Mouse (Mus musculus) myocyte (in vitro differentiated cells): ENCODE measurements around the gene Gm20388. TPM values are rescaled to one million over a fixed set of nuclear protein-coding genes. Genes with fewer than 3 reads are reported as not detected.

ENCODE experiments used
- H3K27me3 ChIP-seq: one replicate; pipeline ENCODE4 v1.6.1; 2011; ENCODE audit not compliant: control insufficient read depth, insufficient read depth, insufficient read length
- H3K36me3 ChIP-seq: one replicate; pipeline ENCODE4 v1.6.1; 2011; ENCODE audit not compliant: control insufficient read depth, insufficient read depth
- H3K4me2 ChIP-seq: one replicate; pipeline ENCODE4 v1.6.1; 2011; ENCODE audit warnings: low read depth, control low read depth
- H3K4me3 ChIP-seq: one replicate; pipeline ENCODE4 v1.5.1; 2011; ENCODE audit warnings: mild to moderate bottlenecking, control low read depth, moderate library complexity
- H3K79me2 ChIP-seq: one replicate; pipeline ENCODE4 v1.6.1; 2011; ENCODE audit not compliant: control insufficient read depth, insufficient read depth
- H3ac ChIP-seq: one replicate; pipeline ENCODE4 v1.6.1; 2011; ENCODE audit not compliant: control insufficient read depth, insufficient read length
- CEBPB ChIP-seq: IDR thresholded peaks from 2 replicates; pipeline ENCODE4 v1.6.1; 2011; ENCODE audit warnings: mild to moderate bottlenecking, moderate library complexity; ENCODE audit not compliant: poor library complexity, insufficient read depth, severe bottlenecking
- E2F4 ChIP-seq: IDR thresholded peaks from one replicate; pipeline ENCODE4 v1.6.1; 2011; ENCODE audit warnings: mild to moderate bottlenecking, control low read depth, moderate library complexity; ENCODE audit not compliant: insufficient read depth
- MAX ChIP-seq: IDR thresholded peaks from one replicate; pipeline ENCODE4 v1.6.1; 2011; ENCODE audit warnings: low read depth, mild to moderate bottlenecking, control low read depth
- MYOD1 ChIP-seq, 3 experiments: IDR thresholded peaks; one replicate each; pipeline ENCODE4 v1.6.1; 2011; ENCODE audit warnings: control low read depth in 2 of 3, low read depth in 2 of 3, mild to moderate bottlenecking in 2 of 3, moderate library complexity in 1 of 3; ENCODE audit not compliant: insufficient read length in 2 of 3, control insufficient read depth in 1 of 3
- MYOG ChIP-seq, 3 experiments: IDR thresholded peaks; one replicate each; pipeline ENCODE4 v1.6.1; 2011; ENCODE audit warnings: control low read depth in 2 of 3, low read depth in 2 of 3, mild to moderate bottlenecking in 2 of 3; ENCODE audit not compliant: insufficient read length in 2 of 3, control insufficient read depth in 1 of 3, insufficient read depth in 1 of 3
- POLR2A ChIP-seq: IDR thresholded peaks from one replicate; pipeline ENCODE4 v1.6.1; 2011; ENCODE audit warnings: low read depth, mild to moderate bottlenecking, control low read depth, moderate library complexity; ENCODE audit not compliant: insufficient read length
- POLR2AphosphoS2 ChIP-seq: IDR thresholded peaks from one replicate; pipeline ENCODE4 v1.6.1; 2011; ENCODE audit warnings: low read depth, control low read depth; ENCODE audit not compliant: insufficient read length
- REST ChIP-seq: IDR thresholded peaks from one replicate; pipeline ENCODE4 v1.6.1; 2011; ENCODE audit warnings: mild to moderate bottlenecking, control low read depth, moderate library complexity; ENCODE audit not compliant: insufficient read depth, insufficient read length
- SRF ChIP-seq: IDR thresholded peaks from one replicate; pipeline ENCODE4 v1.6.1; 2011; ENCODE audit warnings: low read depth; ENCODE audit not compliant: control insufficient read depth, insufficient read length
- TCF12 ChIP-seq: IDR thresholded peaks from one replicate; pipeline ENCODE4 v1.6.1; 2011; ENCODE audit warnings: mild to moderate bottlenecking, control low read depth; ENCODE audit not compliant: poor library complexity, insufficient read depth, severe bottlenecking
- TCF3 ChIP-seq: IDR thresholded peaks from one replicate; pipeline ENCODE4 v1.6.1; 2011; ENCODE audit warnings: low read depth, control low read depth; ENCODE audit not compliant: insufficient read length
- USF1 ChIP-seq: IDR thresholded peaks from one replicate; pipeline ENCODE4 v1.6.1; 2011; ENCODE audit warnings: low read depth, mild to moderate bottlenecking, control low read depth, moderate library complexity
- polyA plus RNA-seq: library from polyadenylated mRNA; unstranded; fragments of >200 nt; fragmentation: generic; extraction: Trizol; gene quantifications from one replicate; pipeline ENCODE4 v1.2.1, GENCODE M21; 2012; ENCODE audit warnings: missing spikeins

Gene Gm20388
- polyA plus RNA-seq, 1 experiment = 15.3 TPM

DNA sequence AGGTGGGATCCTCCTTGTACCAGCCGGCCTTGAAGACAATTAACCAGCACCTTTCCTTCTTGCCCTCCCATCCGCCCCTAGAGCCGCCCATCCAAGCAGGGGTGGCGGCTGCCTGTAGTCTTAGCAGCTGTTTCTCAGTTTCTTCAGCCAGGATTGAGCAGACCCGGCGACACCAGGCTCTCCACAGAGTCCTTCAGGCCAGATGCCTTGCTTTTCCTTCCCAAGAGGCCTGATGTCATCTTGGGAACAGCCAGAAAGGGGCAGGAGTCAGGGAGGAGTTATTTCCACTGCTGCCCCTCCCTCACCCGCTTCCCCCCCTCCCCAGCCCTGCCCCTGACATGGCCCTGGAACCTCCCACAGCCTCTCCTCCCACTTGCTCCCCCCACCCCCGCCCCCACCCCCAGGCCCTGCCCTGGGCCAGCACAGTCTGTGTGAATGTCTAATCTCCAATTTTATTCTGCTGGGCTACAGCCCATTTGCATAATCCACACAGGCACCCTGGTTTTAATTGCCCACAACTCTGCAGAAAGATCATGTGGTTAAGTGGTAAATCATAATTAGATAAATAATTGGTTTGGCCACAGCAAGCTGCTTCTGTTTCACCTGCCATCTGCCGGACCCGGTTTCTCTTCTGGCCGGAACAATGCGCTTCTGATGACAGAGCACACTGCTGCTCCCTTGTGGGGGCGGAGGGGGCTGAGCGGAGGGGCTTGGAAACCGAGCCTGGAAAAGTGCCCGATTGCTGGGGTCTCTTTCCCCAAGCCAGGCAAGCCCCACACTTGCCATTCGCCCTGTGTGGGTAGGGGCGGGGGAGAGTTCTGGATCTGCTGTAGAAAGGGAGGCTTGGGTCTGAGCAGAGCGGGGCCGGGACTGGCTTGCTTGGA lies 610.3 kb downstream of the Gm20388 start:
- H3K79me2 ChIP-seq = peaks cover 21% of the 10 kb centered on the region
- H3K4me3 ChIP-seq = no peak overlapping the region
- H3K4me2 ChIP-seq = no peak overlapping the region
- no peak overlapping the region for H3ac ChIP-seq
- H3K27me3 ChIP-seq = no peaks in the 10 kb centered on the region
- TF ChIP-seq SRF = no peak
- no peak for TF ChIP-seq POLR2A
- TF ChIP-seq TCF3 = no peak
- no peak for TF ChIP-seq MAX
- TF ChIP-seq MYOD1 (IDR thresholded peaks at IDR 0.05; ENCODE audit: control insufficient read depth in 1 of 3, insufficient read length in 2 of 3, low read depth in 2 of 3) = peak in 1 of 3 experiments; percentile 32
- no peak for TF ChIP-seq USF1
- no peak for TF ChIP-seq CEBPB
- peak in 2 of 3 experiments; percentile 23 to 62 for TF ChIP-seq MYOG (IDR thresholded peaks at IDR 0.05; ENCODE audit: control insufficient read depth in 1 of 3, insufficient read depth in 1 of 3, insufficient read length in 2 of 3, low read depth in 2 of 3)
- TF ChIP-seq POLR2AphosphoS2 = no peak
- TF ChIP-seq REST = no peak
- no peaks in the 10 kb centered on the region for H3K36me3 ChIP-seq

GRCm38 (mm10) chr8:120521591-120521965 lies 610.9 kb downstream of the Gm20388 start:
- Histone ChIP-seq H3K36me3 (no peaks in the 10 kb centered on the region), H3ac (no peak overlapping the region), H3K4me2 (no peak overlapping the region), H3K4me3 (no peak overlapping the region), H3K79me2 (peaks cover 21% of the 10 kb centered on the region), H3K27me3 (no peaks in the 10 kb centered on the region)
- no peak for TF ChIP-seq MAX
- no peak for TF ChIP-seq POLR2A

GRCm38 (mm10) chr8:120523641-120524040 lies 613.0 kb downstream of the Gm20388 start:
- Histone ChIP-seq H3K4me2 (peak overlapping the region; percentile 12), H3K36me3 (no peaks in the 10 kb centered on the region), H3K79me2 (peaks cover 21% of the 10 kb centered on the region), H3ac (no peak overlapping the region), H3K27me3 (no peaks in the 10 kb centered on the region), H3K4me3 (no peak overlapping the region)
- TF ChIP-seq USF1 (no peak), CEBPB (no peak), E2F4 (no peak), POLR2A (no peak), MAX (no peak), TCF12 (peak; percentile 39), POLR2AphosphoS2 (no peak), SRF (no peak), MYOD1 (IDR thresholded peaks at IDR 0.05; ENCODE audit: control insufficient read depth in 1 of 3, insufficient read length in 2 of 3, low read depth in 2 of 3) (peak; percentile 31 to 91 (median 87)), REST (no peak), MYOG (IDR thresholded peaks at IDR 0.05; ENCODE audit: control insufficient read depth in 1 of 3, insufficient read depth in 1 of 3, insufficient read length in 2 of 3, low read depth in 2 of 3) (peak; percentile 73 to 97 (median 86)), TCF3 (peak; percentile 74)

- H3K4me3 ChIP-seq = no peak overlapping the region
- no peak overlapping the region for H3ac ChIP-seq
- no peak overlapping the region for H3K4me2 ChIP-seq
- peaks cover 14% of the 10 kb centered on the region for H3K79me2 ChIP-seq
- no peaks in the 10 kb centered on the region for H3K36me3 ChIP-seq
- TF ChIP-seq MAX (no peak), E2F4 (no peak)
- H3K27me3 ChIP-seq = no peaks in the 10 kb centered on the region
These were observed 614.5 kb downstream of the Gm20388 start for GRCm38 (mm10) chr8:120525135-120525534.

GRCm38 (mm10) chr8:120525832-120526231 lies 615.2 kb downstream of the Gm20388 start:
- Histone ChIP-seq H3K27me3 (no peaks in the 10 kb centered on the region), H3K4me2 (no peak overlapping the region), H3ac (no peak overlapping the region), H3K79me2 (peaks cover 10% of the 10 kb centered on the region), H3K36me3 (no peaks in the 10 kb centered on the region), H3K4me3 (no peak overlapping the region)
- TF ChIP-seq TCF3 = no peak

DNA sequence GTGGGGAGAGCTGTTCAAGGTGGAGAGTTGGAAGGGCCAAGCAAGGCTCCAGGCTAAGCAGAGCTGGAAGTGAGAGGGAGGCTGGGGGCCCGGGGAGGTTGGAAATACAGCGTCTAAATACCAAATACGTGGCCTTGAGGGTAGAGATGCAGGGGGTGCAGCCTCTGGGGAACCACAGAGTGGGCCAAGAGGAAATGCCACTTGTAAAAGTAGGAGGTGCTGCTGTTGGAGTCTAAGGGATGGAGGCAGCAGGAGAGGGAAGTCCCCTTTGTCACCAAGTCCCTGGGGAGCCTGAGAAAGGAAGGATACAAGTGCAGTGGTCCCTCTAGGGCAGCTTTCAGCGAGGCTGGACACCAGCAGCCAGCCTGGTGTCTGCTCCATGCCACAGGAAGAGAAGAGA lies 615.9 kb downstream of the Gm20388 start:
- no peak overlapping the region for H3K4me2 ChIP-seq
- no peak overlapping the region for H3K4me3 ChIP-seq
- H3K79me2 ChIP-seq = peaks cover 10% of the 10 kb centered on the region
- H3K36me3 ChIP-seq = no peaks in the 10 kb centered on the region
- H3ac ChIP-seq = no peak overlapping the region
- no peaks in the 10 kb centered on the region for H3K27me3 ChIP-seq
- TF ChIP-seq USF1 = no peak
- no peak for TF ChIP-seq CEBPB
